14 mouse cellular contexts compared by ENCODE assay signal in genomic region chr11:72476074-72476625, GRCm38 (mm10). TPM values are rescaled to one million over a fixed set of nuclear protein-coding genes. Genes with fewer than 3 reads are reported as not detected.
DNase-seq lines count a peak whose midpoint lies in the region; ATAC-seq and TF ChIP-seq lines count a peak whose summit lies in the region.
"Had no signal": no experiment of that assay in that cellular context is flagged by ENCODE, and none has a peak within 500 bp of the region (broad histone marks: within the 10 kb centered on the region; RNA-seq: fewer than 3 reads in every experiment).

No protein-coding gene starts in this region.

- ATAC-seq in forebrain, embryonic 14.5 days: no peak
- ATAC-seq in hindbrain, embryonic 13.5 days (ENCODE audit: low FRiP score): no peak
- ATAC-seq in intestine, postnatal 0 days: no peak
- ATAC-seq in cerebellum, adult (ENCODE audit: insufficient number of reproducible peaks, low FRiP score, low TSS enrichment): no peak
- ATAC-seq: inflammation-experienced regulatory T-cells, adult 6 months had no signal

- H3K4me2 ChIP-seq in forebrain, embryonic 14.5 days (ENCODE audit: low read length): no peak overlapping the region
- H3K4me2 ChIP-seq in hindbrain, embryonic 13.5 days: no peak overlapping the region
- no peak overlapping the region for H3K4me2 ChIP-seq in intestine, postnatal 0 days (replicated peaks; ENCODE audit: low read depth)

- no peaks in the 10 kb centered on the region for H3K9me3 ChIP-seq in forebrain, embryonic 10.5 days
- H3K9me3 ChIP-seq in forebrain, embryonic 14.5 days (replicated peaks; ENCODE audit: control insufficient read depth, low read length): no peaks in the 10 kb centered on the region
- H3K9me3 ChIP-seq in hindbrain, embryonic 10.5 days: no peaks in the 10 kb centered on the region
- no peaks in the 10 kb centered on the region for H3K9me3 ChIP-seq in hindbrain, embryonic 13.5 days
- H3K9me3 ChIP-seq in intestine, postnatal 0 days (ENCODE audit: control insufficient read depth): no peaks in the 10 kb centered on the region

- TF ChIP-seq CTCF in intestine, postnatal 0 days (IDR thresholded peaks at IDR 0.05; ENCODE audit: low read depth): no peak
- TF ChIP-seq CTCF in small intestine, adult 2 months (IDR thresholded peaks at IDR 0.05; ENCODE audit: extremely low read depth, insufficient read length, insufficient replicate concordance, low read depth, low read length): no peak

- peak overlapping the region; percentile 40; the same call in 1 of the 2 replicates for H3K27ac ChIP-seq in forebrain, embryonic 10.5 days
- no peak overlapping the region for H3K27ac ChIP-seq in forebrain, embryonic 14.5 days (ENCODE audit: low read depth, low read length)
- peak overlapping the region; percentile 69 for H3K27ac ChIP-seq in hindbrain, embryonic 10.5 days
- H3K27ac ChIP-seq in hindbrain, embryonic 13.5 days: no peak overlapping the region
- peak overlapping the region; percentile 79 for H3K27ac ChIP-seq in intestine, postnatal 0 days (ENCODE audit: low read depth, low read length)
- H3K27ac ChIP-seq in small intestine, adult 2 months (ENCODE audit: insufficient read depth, low read depth, low read length): peak overlapping the region; percentile 84

- H3K27me3 ChIP-seq in forebrain, embryonic 10.5 days (ENCODE audit: poor library complexity, severe bottlenecking): no peaks in the 10 kb centered on the region
- H3K27me3 ChIP-seq in forebrain, embryonic 14.5 days (replicated peaks; ENCODE audit: control insufficient read depth, insufficient read depth, low read length): no peaks in the 10 kb centered on the region
- no peaks in the 10 kb centered on the region for H3K27me3 ChIP-seq in hindbrain, embryonic 10.5 days (ENCODE audit: insufficient read depth, poor library complexity, severe bottlenecking)
- no peaks in the 10 kb centered on the region for H3K27me3 ChIP-seq in hindbrain, embryonic 13.5 days
- no peaks in the 10 kb centered on the region for H3K27me3 ChIP-seq in intestine, postnatal 0 days (replicated peaks; ENCODE audit: control insufficient read depth, insufficient read depth, low read length)
- H3K27me3 ChIP-seq in small intestine, adult 2 months (ENCODE audit: control insufficient read depth, insufficient read depth, low read length): no peaks in the 10 kb centered on the region

- no peaks in the 10 kb centered on the region for H3K36me3 ChIP-seq in forebrain, embryonic 10.5 days (replicated peaks)
- no peaks in the 10 kb centered on the region for H3K36me3 ChIP-seq in forebrain, embryonic 14.5 days (ENCODE audit: control insufficient read depth, insufficient read depth, low read length)
- H3K36me3 ChIP-seq in hindbrain, embryonic 10.5 days: 0 out of 2 replicates have a peak, but pooled peaks cover 3% of the 10 kb centered on the region
- H3K36me3 ChIP-seq in hindbrain, embryonic 13.5 days: peaks cover 25% of the 10 kb centered on the region
- 0 out of 2 replicates have a peak, but pooled peaks cover 3% of the 10 kb centered on the region for H3K36me3 ChIP-seq in intestine, postnatal 0 days (ENCODE audit: control insufficient read depth, insufficient read depth)
- H3K36me3 ChIP-seq in small intestine, adult 2 months (ENCODE audit: control insufficient read depth, insufficient read depth, low read length): no peaks in the 10 kb centered on the region

- no peak overlapping the region for H3K9ac ChIP-seq in forebrain, embryonic 14.5 days (ENCODE audit: low read length)
- no peak overlapping the region for H3K9ac ChIP-seq in hindbrain, embryonic 13.5 days
- no peak overlapping the region for H3K9ac ChIP-seq in intestine, postnatal 0 days (ENCODE audit: low read depth, low read length)

- WGBS in forebrain, embryonic 10.5 days: 82% methylated on average over 7 of the region's 7 CpGs
- 78% methylated on average over 7 of the region's 7 CpGs for WGBS in forebrain, embryonic 14.5 days
- 83% methylated on average over 7 of the region's 7 CpGs for WGBS in hindbrain, embryonic 10.5 days
- 73% methylated on average over 7 of the region's 7 CpGs for WGBS in hindbrain, embryonic 13.5 days
- WGBS in intestine, postnatal 0 days: 61% methylated on average over 7 of the region's 7 CpGs
- 71% methylated on average over 7 of the region's 7 CpGs for WGBS in small intestine, adult 2 months

- DNase-seq in forebrain, embryonic 10.5 days (ENCODE audit: extremely low spot score, low spot score): no peak
- no peak for DNase-seq in forebrain, embryonic 14.5 days (ENCODE audit: low spot score)
- DNase-seq in hindbrain, embryonic 10.5 days (ENCODE audit: low spot score): no peak
- no peak for DNase-seq in thymus, postnatal 4 days
- DNase-seq: cerebellum, postnatal 10 days; kidney, postnatal 14 days; layer of hippocampus, adult 9-11 months; lung, adult 2 months; right cerebral cortex, adult 18-20 months had no signal

- H3K4me1 ChIP-seq in forebrain, embryonic 10.5 days: peaks cover 49% of the 10 kb centered on the region
- H3K4me1 ChIP-seq in forebrain, embryonic 14.5 days (ENCODE audit: control insufficient read depth, insufficient read depth, low read length): no peaks in the 10 kb centered on the region
- peaks cover 70% of the 10 kb centered on the region for H3K4me1 ChIP-seq in hindbrain, embryonic 10.5 days (replicated peaks)
- H3K4me1 ChIP-seq in hindbrain, embryonic 13.5 days (replicated peaks): peaks cover 50% of the 10 kb centered on the region
- H3K4me1 ChIP-seq in intestine, postnatal 0 days (replicated peaks; ENCODE audit: control insufficient read depth, insufficient read depth, low read length): peaks cover 6% of the 10 kb centered on the region
- H3K4me1 ChIP-seq in small intestine, adult 2 months (ENCODE audit: control insufficient read depth, insufficient read depth, insufficient read length, low read length): peaks cover 35% of the 10 kb centered on the region

- peak; percentile 22; the same call in 1 of the 2 replicates for TF ChIP-seq POLR2A in small intestine, adult 2 months (IDR thresholded peaks at IDR 0.05; ENCODE audit: low read depth, low read length)

- no peak overlapping the region; the same call in 1 of the 2 replicates for H3K4me3 ChIP-seq in forebrain, embryonic 10.5 days
- H3K4me3 ChIP-seq in forebrain, embryonic 14.5 days (ENCODE audit: low read depth, low read length): no peak overlapping the region
- no peak overlapping the region for H3K4me3 ChIP-seq in hindbrain, embryonic 10.5 days
- H3K4me3 ChIP-seq in hindbrain, embryonic 13.5 days: no peak overlapping the region
- no peak overlapping the region for H3K4me3 ChIP-seq in intestine, postnatal 0 days (ENCODE audit: low read depth, low read length)
- H3K4me3 ChIP-seq in small intestine, adult 2 months (ENCODE audit: low read depth, low read length): no peak overlapping the region

RNA-seq across cellular contexts. Expression of gene Spns2, which starts 13.6 kb away (rescaled TPM):
- 2.0 and 3.0 TPM in 2 replicates for polyA plus RNA-seq in forebrain, embryonic 10.5 days (2016; fragmentation: Nextera tagmentation; extraction: Ambion mirVana)
- 4.6 and 5.8 TPM in 2 replicates for polyA plus RNA-seq in forebrain, embryonic 14.5 days (2014; fragmentation: Nextera tagmentation; extraction: Ambion mirVana)
- 4.0 and 5.5 TPM in 2 replicates for polyA plus RNA-seq in hindbrain, embryonic 10.5 days (2016; fragmentation: Nextera tagmentation; extraction: Ambion mirVana)
- polyA plus RNA-seq in hindbrain, embryonic 13.5 days (2015; fragmentation: Nextera tagmentation; extraction: Ambion mirVana): 8.4 and 9.7 TPM in 2 replicates
- polyA plus RNA-seq in intestine, postnatal 0 days (2015; fragmentation: Nextera tagmentation; extraction: Ambion mirVana): 19.8 and 20.5 TPM in 2 replicates
- polyA plus RNA-seq in small intestine, adult 2 months (2012; rRNA removed): 65.9 and 77.7 TPM in 2 replicates
- polyA plus RNA-seq: inflammation-experienced regulatory T-cells, adult 6 months had no signal

RNA-seq across cellular contexts. Expression of gene Mybbp1a, which starts 35.0 kb away (rescaled TPM):
- polyA plus RNA-seq in forebrain, embryonic 10.5 days (2016; fragmentation: Nextera tagmentation; extraction: Ambion mirVana): 248 and 256 TPM in 2 replicates
- 80.5 and 82.1 TPM in 2 replicates for polyA plus RNA-seq in forebrain, embryonic 14.5 days (2014; fragmentation: Nextera tagmentation; extraction: Ambion mirVana)
- polyA plus RNA-seq in hindbrain, embryonic 10.5 days (2016; fragmentation: Nextera tagmentation; extraction: Ambion mirVana): 148 and 215 TPM in 2 replicates
- 74.5 and 79.9 TPM in 2 replicates for polyA plus RNA-seq in hindbrain, embryonic 13.5 days (2015; fragmentation: Nextera tagmentation; extraction: Ambion mirVana)
- 37.3 and 40.7 TPM in 2 replicates for polyA plus RNA-seq in intestine, postnatal 0 days (2015; fragmentation: Nextera tagmentation; extraction: Ambion mirVana)
- 17.6 and 25.0 TPM in 2 replicates for polyA plus RNA-seq in small intestine, adult 2 months (2012; rRNA removed)

RNA-seq across cellular contexts. Expression of gene Ggt6, which starts 40.8 kb away (rescaled TPM):
- not detected in 2 replicates for polyA plus RNA-seq in forebrain, embryonic 10.5 days (2016; fragmentation: Nextera tagmentation; extraction: Ambion mirVana)
- not detected in 2 replicates for polyA plus RNA-seq in forebrain, embryonic 14.5 days (2014; fragmentation: Nextera tagmentation; extraction: Ambion mirVana)
- not detected in 2 replicates for polyA plus RNA-seq in hindbrain, embryonic 10.5 days (2016; fragmentation: Nextera tagmentation; extraction: Ambion mirVana)
- polyA plus RNA-seq in hindbrain, embryonic 13.5 days (2015; fragmentation: Nextera tagmentation; extraction: Ambion mirVana): not detected in 2 replicates
- polyA plus RNA-seq in intestine, postnatal 0 days (2015; fragmentation: Nextera tagmentation; extraction: Ambion mirVana): 8.1 and 8.6 TPM in 2 replicates
- polyA plus RNA-seq in small intestine, adult 2 months (2012; rRNA removed): 20.2 and 60.1 TPM in 2 replicates
- polyA plus RNA-seq: inflammation-experienced regulatory T-cells, adult 6 months had no signal

Comparison
In these comparisons a context has a peak if more than half of its experiments do, and no peak if none do; other contexts are left out.
1. H3K27ac ChIP-seq: peak in forebrain, embryonic 10.5 days (single experiment), hindbrain, embryonic 10.5 days (single experiment), intestine, postnatal 0 days (single experiment) and small intestine, adult 2 months (single experiment); none in forebrain, embryonic 14.5 days (single experiment) and hindbrain, embryonic 13.5 days (single experiment).